Mouse (Mus musculus) stomach, embryonic 14.5 days (tissue): ENCODE results near the gene Zmiz2. TPM values are rescaled to one million over a fixed set of nuclear protein-coding genes. Genes with fewer than 3 reads are reported as not detected.
"Not testable (repeated sequence)": the region's sequence is repeated elsewhere in the genome, so short reads cannot be mapped to it uniquely, and the experiment has no call there.

Experiments used
- ATAC-seq: fragments of 200-750 bp; cut with Nextera tagmentation; 2 replicates; pipeline ENCODE4 v1.8.0; 2017; ENCODE audit warnings: low read depth, moderate TSS enrichment; ENCODE audit not compliant: insufficient number of reproducible peaks, insufficient read depth, low FRiP score
- H3K27ac ChIP-seq: fragments of 300-500 bp; sonication (generic); 2 replicates; pipeline ENCODE4 v1.5.1; 2014; ENCODE audit warnings: mild to moderate bottlenecking, low read length, moderate library complexity, mixed read lengths
- H3K27me3 ChIP-seq: fragments of 300-500 bp; sonication (generic); 2 replicates; pipeline ENCODE4 v1.6.1; 2014; ENCODE audit warnings: low read length, control low read depth, mixed read lengths; ENCODE audit not compliant: control insufficient read depth, insufficient read depth
- H3K36me3 ChIP-seq: fragments of 300-500 bp; sonication (generic); 2 replicates; pipeline ENCODE4 v1.6.1; 2014; ENCODE audit warnings: mild to moderate bottlenecking, control low read depth, low read length, moderate library complexity, mixed read lengths; ENCODE audit not compliant: control insufficient read depth, insufficient read depth
- H3K4me1 ChIP-seq: fragments of 300-500 bp; sonication (generic); 2 replicates; pipeline ENCODE4 v1.6.1; 2014; ENCODE audit warnings: low read length, control low read depth, mixed read lengths; ENCODE audit not compliant: control insufficient read depth, insufficient read depth
- H3K4me2 ChIP-seq: fragments of 300-500 bp; sonication (generic); replicated peaks from 2 replicates; pipeline ENCODE4 v1.6.1; 2014; ENCODE audit warnings: low read depth, low read length, control low read depth
- H3K4me3 ChIP-seq: fragments of 300-500 bp; sonication (generic); 2 replicates; pipeline ENCODE4 v1.5.1; 2014; ENCODE audit warnings: low read depth, low read length, control low read depth
- H3K9ac ChIP-seq: fragments of 300-500 bp; sonication (generic); replicated peaks from 2 replicates; pipeline ENCODE4 v1.6.1; 2014; ENCODE audit warnings: low read depth, mild to moderate bottlenecking, control low read depth, low read length, moderate library complexity, mixed read lengths
- H3K9me3 ChIP-seq: fragments of 300-500 bp; sonication (generic); 2 replicates; pipeline ENCODE4 v1.6.1; 2016; ENCODE audit warnings: low read depth, low read length, control low read depth; ENCODE audit not compliant: control insufficient read depth
- WGBS: fragments of 180-500 bp; shearing (Covaris S2); extraction: QIAGEN DNeasy Blood & Tissue Kit; methylation state at CpG from one replicate; pipeline ENCODE4 v1.1.7; 2014; 5-methylcytosine and 5-hydroxymethylcytosine counted together
- polyA plus RNA-seq: library from polyadenylated mRNA; unstranded; fragments of >200 nt; fragmentation: Nextera tagmentation; extraction: Ambion mirVana; gene quantifications from 2 replicates; pipeline ENCODE4 v1.2.1, GENCODE M21; 2014

The Zmiz2 gene
- polyA plus RNA-seq, 1 experiment from 2014 or later = 14.3 TPM

DNA sequence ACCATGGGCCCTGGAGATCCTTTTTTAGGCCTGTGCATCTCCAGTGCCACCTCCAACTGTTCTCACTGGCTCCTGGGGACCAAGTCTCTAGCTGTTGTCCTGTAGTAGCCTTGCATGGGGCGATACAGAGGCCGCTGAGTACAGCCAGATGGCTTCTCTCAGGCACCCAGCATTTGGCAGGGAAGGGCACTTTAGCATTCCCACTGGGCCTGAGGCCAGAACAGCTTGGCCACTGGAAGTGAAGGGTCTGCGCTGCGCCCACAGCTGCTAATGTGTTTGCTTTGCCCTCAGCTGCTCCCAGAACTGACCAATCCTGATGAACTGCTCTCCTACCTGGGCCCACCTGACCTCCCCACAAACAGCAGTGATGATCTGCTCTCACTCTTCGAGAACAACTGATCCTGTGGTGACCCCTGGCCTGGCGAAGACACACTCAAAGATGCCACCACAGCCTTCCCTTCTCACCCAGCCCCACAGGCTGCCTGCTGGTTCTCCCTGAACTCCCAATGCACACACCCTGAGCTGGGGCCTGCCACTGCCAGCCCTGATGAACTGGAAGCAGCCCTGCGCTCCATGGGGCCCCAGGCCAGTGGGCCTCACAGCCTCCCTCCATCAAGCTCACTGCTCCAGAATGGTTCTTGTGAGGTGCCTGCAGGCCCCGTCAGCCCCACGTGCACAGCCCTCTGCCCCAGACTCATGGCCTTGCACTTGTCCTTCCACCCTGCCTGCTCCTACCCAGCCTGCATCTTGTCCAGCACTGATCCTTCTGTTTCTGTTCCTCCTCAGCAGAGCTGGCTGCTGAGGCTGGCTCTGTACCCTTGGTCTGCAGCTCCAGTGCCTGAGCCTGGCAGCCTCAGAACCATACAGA lies 16.1 kb downstream of the Zmiz2 start:
- ATAC-seq = 0 out of 2 replicates have a peak, but pooled peaks have one; percentile 3
- Histone ChIP-seq H3K4me1 (peaks cover 29% of the 10 kb centered on the region), H3K36me3 (peaks cover 50% of the 10 kb centered on the region), H3K9me3 (no peaks in the 10 kb centered on the region), H3K4me3 (no peak overlapping the region), H3K27me3 (no peaks in the 10 kb centered on the region), H3K9ac (no peak overlapping the region), H3K27ac (peak overlapping the region; percentile 91), H3K4me2 (no peak overlapping the region)
- WGBS = 65% methylated on average over 9 of the region's 9 CpGs

GRCm38 (mm10) chr11:6405591-6406081 lies 16.8 kb downstream of the Zmiz2 start:
- no peak overlapping the region for H3K4me3 ChIP-seq
- peak; percentile 40; the same call in 1 of the 2 replicates for ATAC-seq
- peaks cover 29% of the 10 kb centered on the region for H3K4me1 ChIP-seq
- no peaks in the 10 kb centered on the region for H3K27me3 ChIP-seq
- H3K4me2 ChIP-seq = no peak overlapping the region
- H3K27ac ChIP-seq = peak overlapping the region; percentile 91
- WGBS = 38% methylated on average over 4 of the region's 4 CpGs
- no peak overlapping the region for H3K9ac ChIP-seq
- H3K9me3 ChIP-seq = no peaks in the 10 kb centered on the region
- H3K36me3 ChIP-seq = peaks cover 44% of the 10 kb centered on the region

DNA sequence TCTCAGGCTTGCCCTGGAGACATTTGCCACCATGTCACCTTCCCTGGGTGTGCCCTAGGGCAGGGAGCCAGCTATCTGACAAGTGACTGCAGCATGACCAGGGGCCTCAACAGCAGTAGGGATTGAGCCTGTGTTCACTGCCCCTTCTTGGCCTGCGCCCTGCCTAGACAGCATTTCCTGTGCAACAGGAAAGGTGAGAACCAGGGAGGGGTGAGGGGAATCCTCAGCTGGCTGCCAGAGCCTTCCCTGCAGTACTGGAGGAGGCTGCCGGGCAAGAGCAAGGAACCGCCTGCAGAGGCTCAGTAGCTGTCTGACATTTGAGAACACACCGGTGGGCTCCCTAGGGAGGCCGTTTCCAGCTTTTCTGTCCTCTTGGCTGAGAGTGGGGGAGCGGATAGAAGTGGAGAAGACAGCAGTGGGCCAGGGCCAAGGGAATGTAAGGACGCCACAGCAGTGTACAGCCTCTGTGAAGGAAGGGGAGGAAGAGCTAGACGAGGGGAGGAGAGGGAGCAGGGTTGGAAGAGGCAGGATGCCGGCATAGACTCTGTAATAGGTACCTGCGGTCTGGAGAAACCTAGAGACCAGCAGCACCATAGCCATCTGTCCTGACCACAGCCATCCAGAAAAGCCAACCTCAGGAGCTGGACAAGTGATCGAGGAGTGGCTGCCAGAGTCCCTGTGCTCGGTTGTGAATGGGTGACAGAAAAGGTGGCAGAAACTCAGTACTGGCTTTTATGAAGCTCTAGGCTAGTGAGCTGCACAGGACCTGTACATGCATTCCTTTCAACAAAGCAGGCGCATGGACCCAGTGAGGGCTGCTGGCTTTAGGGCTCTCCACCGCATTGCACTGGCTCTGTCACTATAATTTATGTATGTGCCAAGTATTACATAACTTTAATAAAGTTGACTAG lies 17.6 kb downstream of the Zmiz2 start:
- no peaks in the 10 kb centered on the region for H3K27me3 ChIP-seq
- ATAC-seq = peak; percentile 73
- H3K36me3 ChIP-seq = peaks cover 35% of the 10 kb centered on the region
- H3K9ac ChIP-seq = no peak overlapping the region; the same call in 1 of the 2 replicates
- no peaks in the 10 kb centered on the region for H3K9me3 ChIP-seq
- peaks cover 29% of the 10 kb centered on the region for H3K4me1 ChIP-seq
- WGBS = 30% methylated on average over 14 of the region's 14 CpGs
- H3K4me2 ChIP-seq = no peak overlapping the region
- H3K4me3 ChIP-seq = no peak overlapping the region
- peak overlapping the region; percentile 91 for H3K27ac ChIP-seq

- H3K27me3 ChIP-seq = no peaks in the 10 kb centered on the region
- 90% methylated on average over 3 of the region's 3 CpGs for WGBS
- no peak for ATAC-seq
- no peak overlapping the region for H3K9ac ChIP-seq
- peaks cover 29% of the 10 kb centered on the region for H3K4me1 ChIP-seq
- H3K4me2 ChIP-seq = no peak overlapping the region
- H3K4me3 ChIP-seq = no peak overlapping the region
- H3K9me3 ChIP-seq = no peaks in the 10 kb centered on the region
- H3K36me3 ChIP-seq = peaks cover 33% of the 10 kb centered on the region
- peak overlapping the region; percentile 91; the same call in 1 of the 2 replicates for H3K27ac ChIP-seq
Measured at GRCm38 (mm10) chr11:6407162-6407621, 18.3 kb downstream of the Zmiz2 start.

DNA sequence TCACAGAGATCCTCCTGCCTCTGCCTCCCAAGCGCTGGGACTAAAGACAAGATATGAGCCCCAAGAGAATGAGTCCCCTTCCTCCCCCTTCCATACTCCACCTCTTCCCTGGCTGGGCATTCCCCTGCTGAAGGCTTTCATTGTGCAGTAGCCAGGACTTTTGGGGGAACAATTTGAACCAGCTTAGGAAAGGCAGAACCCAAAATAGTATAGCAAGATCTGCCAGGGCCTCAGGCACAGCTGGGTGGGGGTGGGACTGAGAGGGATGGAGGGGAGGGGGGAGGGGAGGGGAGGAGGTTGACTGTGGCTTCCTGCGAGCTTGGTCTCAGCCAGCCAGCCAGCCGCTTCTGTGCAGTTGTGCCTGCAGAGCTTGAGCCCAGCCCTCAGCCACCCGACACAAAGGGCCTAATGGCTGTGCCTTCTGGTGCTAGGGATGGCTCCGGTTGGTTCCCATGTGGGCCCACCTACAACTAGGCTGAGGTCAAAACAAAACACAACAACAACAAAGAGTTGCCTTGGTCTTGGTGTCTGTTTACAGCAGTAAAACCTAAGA lies 21.3 kb downstream of the Zmiz2 start:
- H3K4me3 ChIP-seq = no peak overlapping the region
- H3K36me3 ChIP-seq = peaks cover 3% of the 10 kb centered on the region; the same call in 1 of the 2 replicates
- no peak overlapping the region for H3K4me2 ChIP-seq
- no peak for ATAC-seq
- 57% methylated on average over 5 of the region's 5 CpGs for WGBS
- peaks cover 25% of the 10 kb centered on the region for H3K4me1 ChIP-seq
- H3K27ac ChIP-seq = no peak overlapping the region
- H3K9me3 ChIP-seq = no peaks in the 10 kb centered on the region
- H3K27me3 ChIP-seq = no peaks in the 10 kb centered on the region
- H3K9ac ChIP-seq = no peak overlapping the region

- peaks cover 18% of the 10 kb centered on the region for H3K4me1 ChIP-seq
- H3K27me3 ChIP-seq, H3K27ac ChIP-seq, ATAC-seq, H3K4me2 ChIP-seq, H3K9me3 ChIP-seq, H3K4me3 ChIP-seq, H3K36me3 ChIP-seq, H3K9ac ChIP-seq: not testable (repeated sequence)
- WGBS = 91% methylated on average over 5 of the region's 5 CpGs
Measured at GRCm38 (mm10) chr11:6410755-6411154, 21.9 kb downstream of the Zmiz2 start.

DNA sequence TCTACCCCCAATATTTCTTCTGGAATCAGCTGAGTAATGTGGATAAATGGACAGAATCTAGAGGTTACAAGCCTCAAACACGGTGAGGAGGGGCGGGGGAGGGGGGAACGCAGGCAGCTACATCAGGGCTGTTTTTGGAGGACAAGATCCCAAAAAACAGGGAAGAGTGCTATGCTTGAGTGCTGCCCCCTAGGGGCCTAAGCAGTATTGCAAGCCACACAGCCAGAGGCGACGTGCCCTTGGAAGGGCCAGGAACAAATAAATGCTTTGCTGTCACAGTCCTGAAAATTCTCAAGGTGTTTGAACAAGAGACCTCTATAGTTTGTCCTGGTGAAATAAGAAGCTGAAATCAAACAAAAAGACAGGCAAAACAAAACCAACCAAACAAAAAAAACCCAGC lies 22.8 kb downstream of the Zmiz2 start:
- H3K27ac ChIP-seq = no peak overlapping the region
- H3K36me3 ChIP-seq = no peaks in the 10 kb centered on the region
- H3K9me3 ChIP-seq = no peaks in the 10 kb centered on the region
- H3K9ac ChIP-seq = no peak overlapping the region
- 8% methylated on average over 5 of the region's 5 CpGs for WGBS
- no peak for ATAC-seq
- no peaks in the 10 kb centered on the region for H3K27me3 ChIP-seq
- no peak overlapping the region for H3K4me3 ChIP-seq
- no peak overlapping the region for H3K4me2 ChIP-seq
- peaks cover 10% of the 10 kb centered on the region for H3K4me1 ChIP-seq

DNA sequence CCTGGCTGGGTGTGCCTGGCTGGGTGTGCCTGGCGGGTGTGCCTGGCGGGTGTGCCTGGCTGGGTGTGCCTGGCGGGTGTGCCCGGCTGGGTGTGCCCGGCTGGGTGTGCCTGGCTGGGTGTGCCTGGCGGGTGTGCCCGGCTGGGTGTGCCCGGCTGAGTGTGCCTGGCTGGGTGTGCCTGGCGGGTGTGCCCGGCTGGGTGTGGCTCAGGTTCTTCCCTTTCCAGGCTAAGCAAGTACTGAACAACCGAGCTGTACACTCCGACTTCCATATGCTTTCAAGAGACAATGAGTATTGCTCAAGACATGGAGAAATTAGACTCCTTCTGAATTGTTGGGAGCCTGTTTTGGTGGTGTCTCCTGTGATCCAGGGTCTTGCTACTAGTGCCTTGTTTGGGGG lies 24.4 kb downstream of the Zmiz2 start:
- no peak overlapping the region for H3K4me3 ChIP-seq
- H3K9me3 ChIP-seq = no peaks in the 10 kb centered on the region
- peaks cover 12% of the 10 kb centered on the region; the same call in 1 of the 2 replicates for H3K36me3 ChIP-seq
- ATAC-seq = no peak
- WGBS = 94% methylated on average over 12 of the region's 12 CpGs
- no peak overlapping the region for H3K4me2 ChIP-seq
- H3K4me1 ChIP-seq = peaks cover 7% of the 10 kb centered on the region
- H3K9ac ChIP-seq = no peak overlapping the region
- no peaks in the 10 kb centered on the region for H3K27me3 ChIP-seq
- no peak overlapping the region for H3K27ac ChIP-seq
